Mouse (Mus musculus) liver, embryonic 14.5 days (tissue): ENCODE data around the gene Tifa.

Experiments used
- CTCF ChIP-seq: IDR thresholded peaks from 2 replicates; pipeline ENCODE4 v1.5.1; 2016; ENCODE audit warnings: antibody characterized with exemption, low read depth, control low read depth
- EP300 ChIP-seq: IDR thresholded peaks from 2 replicates; pipeline ENCODE4 v1.6.1; 2016; ENCODE audit warnings: antibody characterized with exemption, low read depth

- TF ChIP-seq CTCF: no peak
- TF ChIP-seq EP300: no peak
Observed at GRCm38 (mm10) chr3:127769146-127769545, 20.5 kb upstream of the Tifa start.
